Mouse (Mus musculus): ENCODE measurements around the gene Gpsm3. TPM values are rescaled to one million over a fixed set of nuclear protein-coding genes. Genes with fewer than 3 reads are reported as not detected.

Gene Gpsm3
- total and polyA plus RNA-seq, 2 experiments from 2014 or later = 4.8 to 5.4 TPM

DNA sequence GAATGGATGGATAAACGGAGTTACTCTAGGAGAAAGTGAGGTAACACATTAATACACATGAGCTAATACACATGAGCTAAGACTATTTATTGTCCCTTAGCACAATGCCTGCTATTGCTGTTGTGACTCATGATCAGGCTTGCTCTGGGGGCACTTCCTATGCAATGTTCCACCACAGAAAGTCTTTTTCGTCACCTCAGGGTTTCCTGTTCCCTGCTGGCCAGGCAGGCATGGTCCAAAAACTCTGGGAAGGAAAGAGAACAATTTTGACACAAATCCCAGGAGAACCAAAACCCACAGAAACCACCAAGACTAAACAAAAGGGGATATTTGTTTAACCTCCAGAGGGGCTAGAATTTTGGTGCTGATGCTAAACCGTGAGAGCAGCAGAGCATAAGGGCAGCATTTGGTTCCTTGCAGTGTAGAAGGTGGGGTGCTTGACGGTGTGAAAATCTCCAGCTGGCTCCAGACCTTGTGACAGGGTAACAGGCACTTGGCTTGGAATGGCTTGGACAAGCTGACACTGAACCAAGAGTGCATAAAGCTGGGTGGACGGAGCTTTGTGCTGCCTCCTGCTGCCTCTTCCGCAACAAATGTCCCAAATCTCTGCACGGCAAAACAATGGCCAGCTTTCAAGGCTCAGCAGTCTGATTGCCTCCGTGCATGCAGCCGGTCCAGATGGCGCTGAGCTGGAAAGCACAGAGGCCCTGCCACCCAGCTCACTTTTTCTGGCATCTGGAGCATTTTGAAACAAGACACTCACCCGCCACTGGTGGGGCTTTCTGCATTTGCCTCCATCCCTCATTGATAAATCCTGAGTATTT lies 51.4 kb downstream of the Gpsm3 start:
- peak overlapping the region; percentile 25; the same call in 1 of the 2 replicates for H3K4me2 ChIP-seq (ENCODE audit: low read depth, low read length)
- H3K9ac ChIP-seq (replicated peaks; ENCODE audit: low read length) = peak overlapping the region; percentile 37; the same call in 1 of the 2 replicates
- no peaks in the 10 kb centered on the region for H3K27me3 ChIP-seq (ENCODE audit: insufficient read depth, low read length)
- TF ChIP-seq CTCF (IDR thresholded peaks at IDR 0.05; ENCODE audit: low read depth) = peak; percentile 43
- 11% methylated on average over 11 of the region's 11 CpGs for WGBS
- H3K9me3 ChIP-seq (ENCODE audit: low read length) = no peaks in the 10 kb centered on the region
- peak overlapping the region; percentile 77 for H3K27ac ChIP-seq
- no peaks in the 10 kb centered on the region for H3K36me3 ChIP-seq (ENCODE audit: insufficient read depth, low read length)
- ATAC-seq = peak; percentile 57
- peaks cover 19% of the 10 kb centered on the region for H3K4me1 ChIP-seq (ENCODE audit: insufficient read depth, low read length)
- peak; percentile 72 for DNase-seq (ENCODE audit: low spot score)
- H3K4me3 ChIP-seq (ENCODE audit: low read length) = no peak overlapping the region

Other genes with a start within 250 kb of the Gpsm3 start
- gene Btnl2, start 235.0 kb upstream of the Gpsm3 start, total RNA-seq (2014; rRNA removed) = not detected in 2 replicates
- gene Btnl2, start 235.0 kb upstream of the Gpsm3 start, polyA plus RNA-seq (2015; fragmentation: Nextera tagmentation; extraction: Ambion mirVana) = 0.08 TPM in 1 of 2 replicates, not detected in the other
- not detected in 2 replicates for gene Btnl1, start 212.7 kb upstream of the Gpsm3 start, total RNA-seq (2014; rRNA removed)
- not detected in 2 replicates for gene Btnl1, start 212.7 kb upstream of the Gpsm3 start, polyA plus RNA-seq (2015; fragmentation: Nextera tagmentation; extraction: Ambion mirVana)
- 5.2 and 6.8 TPM in 2 replicates for gene BC051142, start 191.0 kb upstream of the Gpsm3 start, total RNA-seq (2014; rRNA removed)
- 4.4 and 5.0 TPM in 2 replicates for gene BC051142, start 191.0 kb upstream of the Gpsm3 start, polyA plus RNA-seq (2015; fragmentation: Nextera tagmentation; extraction: Ambion mirVana)
- not detected in 2 replicates for gene Btnl4, start 112.5 kb upstream of the Gpsm3 start, total RNA-seq (2014; rRNA removed)
- gene Btnl4, start 112.5 kb upstream of the Gpsm3 start, polyA plus RNA-seq (2015; fragmentation: Nextera tagmentation; extraction: Ambion mirVana) = not detected in 2 replicates
- not detected in 2 replicates for gene Btnl6, start 72.5 kb upstream of the Gpsm3 start, total RNA-seq (2014; rRNA removed)
- 0.09 TPM in 1 of 2 replicates, not detected in the other for gene Btnl6, start 72.5 kb upstream of the Gpsm3 start, polyA plus RNA-seq (2015; fragmentation: Nextera tagmentation; extraction: Ambion mirVana)
- gene Notch4, start 25.5 kb upstream of the Gpsm3 start, total RNA-seq (2014; rRNA removed) = 6.0 and 11.4 TPM in 2 replicates
- 5.2 and 6.1 TPM in 2 replicates for gene Notch4, start 25.5 kb upstream of the Gpsm3 start, polyA plus RNA-seq (2015; fragmentation: Nextera tagmentation; extraction: Ambion mirVana)
- gene Pbx2, start 1.5 kb downstream of the Gpsm3 start, total RNA-seq (2014; rRNA removed) = 63.1 and 67.1 TPM in 2 replicates
- 6.2 and 7.5 TPM in 2 replicates for gene Pbx2, start 1.5 kb downstream of the Gpsm3 start, polyA plus RNA-seq (2015; fragmentation: Nextera tagmentation; extraction: Ambion mirVana)
- 1.8 and 2.0 TPM in 2 replicates for gene Ager, start 8.1 kb downstream of the Gpsm3 start, total RNA-seq (2014; rRNA removed)
- gene Ager, start 8.1 kb downstream of the Gpsm3 start, polyA plus RNA-seq (2015; fragmentation: Nextera tagmentation; extraction: Ambion mirVana) = 1.7 and 2.5 TPM in 2 replicates
- 61.9 and 65.3 TPM in 2 replicates for gene Rnf5, start 13.9 kb downstream of the Gpsm3 start, total RNA-seq (2014; rRNA removed)
- gene Rnf5, start 13.9 kb downstream of the Gpsm3 start, polyA plus RNA-seq (2015; fragmentation: Nextera tagmentation; extraction: Ambion mirVana) = 223 and 233 TPM in 2 replicates
- 306 and 322 TPM in 2 replicates for gene Agpat1, start 14.5 kb downstream of the Gpsm3 start, total RNA-seq (2014; rRNA removed)
- 97.7 and 98.4 TPM in 2 replicates for gene Agpat1, start 14.5 kb downstream of the Gpsm3 start, polyA plus RNA-seq (2015; fragmentation: Nextera tagmentation; extraction: Ambion mirVana)
- gene Egfl8, start 26.2 kb downstream of the Gpsm3 start, total RNA-seq (2014; rRNA removed) = 3.5 and 5.9 TPM in 2 replicates
- gene Egfl8, start 26.2 kb downstream of the Gpsm3 start, polyA plus RNA-seq (2015; fragmentation: Nextera tagmentation; extraction: Ambion mirVana) = 6.5 and 7.4 TPM in 2 replicates
- 33.6 and 42.3 TPM in 2 replicates for gene Ppt2, start 38.7 kb downstream of the Gpsm3 start, total RNA-seq (2014; rRNA removed)
- 17.9 and 20.0 TPM in 2 replicates for gene Ppt2, start 38.7 kb downstream of the Gpsm3 start, polyA plus RNA-seq (2015; fragmentation: Nextera tagmentation; extraction: Ambion mirVana)
- 7.5 and 8.1 TPM in 2 replicates for gene Prrt1, start 39.7 kb downstream of the Gpsm3 start, total RNA-seq (2014; rRNA removed)
- gene Prrt1, start 39.7 kb downstream of the Gpsm3 start, polyA plus RNA-seq (2015; fragmentation: Nextera tagmentation; extraction: Ambion mirVana) = 7.3 and 7.9 TPM in 2 replicates
- gene Fkbpl, start 55.0 kb downstream of the Gpsm3 start, total RNA-seq (2014; rRNA removed) = 4.9 and 6.1 TPM in 2 replicates
- 10.4 and 11.8 TPM in 2 replicates for gene Fkbpl, start 55.0 kb downstream of the Gpsm3 start, polyA plus RNA-seq (2015; fragmentation: Nextera tagmentation; extraction: Ambion mirVana)
- gene Atf6b, start 57.3 kb downstream of the Gpsm3 start, total RNA-seq (2014; rRNA removed) = 53.6 and 70.6 TPM in 2 replicates
- 74.2 and 78.2 TPM in 2 replicates for gene Atf6b, start 57.3 kb downstream of the Gpsm3 start, polyA plus RNA-seq (2015; fragmentation: Nextera tagmentation; extraction: Ambion mirVana)
- gene Tnxb, start 80.7 kb downstream of the Gpsm3 start, total RNA-seq (2014; rRNA removed) = 3.1 and 4.0 TPM in 2 replicates
- gene Tnxb, start 80.7 kb downstream of the Gpsm3 start, polyA plus RNA-seq (2015; fragmentation: Nextera tagmentation; extraction: Ambion mirVana) = 0.16 and 0.28 TPM in 2 replicates
- gene C4b, start 154.1 kb downstream of the Gpsm3 start, total RNA-seq (2014; rRNA removed) = 1.0 and 1.9 TPM in 2 replicates
- gene C4b, start 154.1 kb downstream of the Gpsm3 start, polyA plus RNA-seq (2015; fragmentation: Nextera tagmentation; extraction: Ambion mirVana) = 0.86 and 1.1 TPM in 2 replicates
- not detected in 2 replicates for gene Cyp21a1, start 214.8 kb downstream of the Gpsm3 start, total RNA-seq (2014; rRNA removed)
- gene Cyp21a1, start 214.8 kb downstream of the Gpsm3 start, polyA plus RNA-seq (2015; fragmentation: Nextera tagmentation; extraction: Ambion mirVana) = not detected in 2 replicates
- 17.5 and 29.6 TPM in 2 replicates for gene Stk19, start 247.1 kb downstream of the Gpsm3 start, total RNA-seq (2014; rRNA removed)
- gene Stk19, start 247.1 kb downstream of the Gpsm3 start, polyA plus RNA-seq (2015; fragmentation: Nextera tagmentation; extraction: Ambion mirVana) = 45.5 and 46.5 TPM in 2 replicates
- gene Dxo, start 247.2 kb downstream of the Gpsm3 start, total RNA-seq (2014; rRNA removed) = 36.4 and 48.9 TPM in 2 replicates
- gene Dxo, start 247.2 kb downstream of the Gpsm3 start, polyA plus RNA-seq (2015; fragmentation: Nextera tagmentation; extraction: Ambion mirVana) = 47.6 and 53.8 TPM in 2 replicates

Measured in hindbrain, postnatal 0 days (tissue).